Mouse (Mus musculus) myocyte (in vitro differentiated cells): Measurements from ENCODE around the gene Cdt1. TPM values are rescaled to one million over a fixed set of nuclear protein-coding genes. Genes with fewer than 3 reads are reported as not detected.
A peak's percentile ranks its signal among the peaks of the same experiment; 100 is the strongest.

Experiments
- H3K27me3 ChIP-seq: one replicate; pipeline ENCODE4 v1.6.1; 2011; ENCODE audit not compliant: control insufficient read depth, insufficient read depth, insufficient read length
- H3K36me3 ChIP-seq: one replicate; pipeline ENCODE4 v1.6.1; 2011; ENCODE audit not compliant: control insufficient read depth, insufficient read depth
- H3K4me2 ChIP-seq: one replicate; pipeline ENCODE4 v1.6.1; 2011; ENCODE audit warnings: low read depth, control low read depth
- H3K4me3 ChIP-seq: one replicate; pipeline ENCODE4 v1.5.1; 2011; ENCODE audit warnings: mild to moderate bottlenecking, control low read depth, moderate library complexity
- H3K79me2 ChIP-seq: one replicate; pipeline ENCODE4 v1.6.1; 2011; ENCODE audit not compliant: control insufficient read depth, insufficient read depth
- H3ac ChIP-seq: one replicate; pipeline ENCODE4 v1.6.1; 2011; ENCODE audit not compliant: control insufficient read depth, insufficient read length
- CEBPB ChIP-seq: IDR thresholded peaks from 2 replicates; pipeline ENCODE4 v1.6.1; 2011; ENCODE audit warnings: mild to moderate bottlenecking, moderate library complexity; ENCODE audit not compliant: poor library complexity, insufficient read depth, severe bottlenecking
- E2F4 ChIP-seq: IDR thresholded peaks from one replicate; pipeline ENCODE4 v1.6.1; 2011; ENCODE audit warnings: mild to moderate bottlenecking, control low read depth, moderate library complexity; ENCODE audit not compliant: insufficient read depth
- MAX ChIP-seq: IDR thresholded peaks from one replicate; pipeline ENCODE4 v1.6.1; 2011; ENCODE audit warnings: low read depth, mild to moderate bottlenecking, control low read depth
- MYOD1 ChIP-seq, 3 experiments: IDR thresholded peaks; one replicate each; pipeline ENCODE4 v1.6.1; 2011; ENCODE audit warnings: control low read depth in 2 of 3, low read depth in 2 of 3, mild to moderate bottlenecking in 2 of 3, moderate library complexity in 1 of 3; ENCODE audit not compliant: insufficient read length in 2 of 3, control insufficient read depth in 1 of 3
- MYOG ChIP-seq, 3 experiments: IDR thresholded peaks; one replicate each; pipeline ENCODE4 v1.6.1; 2011; ENCODE audit warnings: control low read depth in 2 of 3, low read depth in 2 of 3, mild to moderate bottlenecking in 2 of 3; ENCODE audit not compliant: insufficient read length in 2 of 3, control insufficient read depth in 1 of 3, insufficient read depth in 1 of 3
- POLR2A ChIP-seq: IDR thresholded peaks from one replicate; pipeline ENCODE4 v1.6.1; 2011; ENCODE audit warnings: low read depth, mild to moderate bottlenecking, control low read depth, moderate library complexity; ENCODE audit not compliant: insufficient read length
- POLR2AphosphoS2 ChIP-seq: IDR thresholded peaks from one replicate; pipeline ENCODE4 v1.6.1; 2011; ENCODE audit warnings: low read depth, control low read depth; ENCODE audit not compliant: insufficient read length
- REST ChIP-seq: IDR thresholded peaks from one replicate; pipeline ENCODE4 v1.6.1; 2011; ENCODE audit warnings: mild to moderate bottlenecking, control low read depth, moderate library complexity; ENCODE audit not compliant: insufficient read depth, insufficient read length
- SRF ChIP-seq: IDR thresholded peaks from one replicate; pipeline ENCODE4 v1.6.1; 2011; ENCODE audit warnings: low read depth; ENCODE audit not compliant: control insufficient read depth, insufficient read length
- TCF12 ChIP-seq: IDR thresholded peaks from one replicate; pipeline ENCODE4 v1.6.1; 2011; ENCODE audit warnings: mild to moderate bottlenecking, control low read depth; ENCODE audit not compliant: poor library complexity, insufficient read depth, severe bottlenecking
- TCF3 ChIP-seq: IDR thresholded peaks from one replicate; pipeline ENCODE4 v1.6.1; 2011; ENCODE audit warnings: low read depth, control low read depth; ENCODE audit not compliant: insufficient read length
- USF1 ChIP-seq: IDR thresholded peaks from one replicate; pipeline ENCODE4 v1.6.1; 2011; ENCODE audit warnings: low read depth, mild to moderate bottlenecking, control low read depth, moderate library complexity
- polyA plus RNA-seq: library from polyadenylated mRNA; unstranded; fragments of >200 nt; fragmentation: generic; extraction: Trizol; gene quantifications from one replicate; pipeline ENCODE4 v1.2.1, GENCODE M21; 2012; ENCODE audit warnings: missing spikeins

Gene Cdt1
- polyA plus RNA-seq, 1 experiment, result 19.7 TPM

- Histone ChIP-seq H3K79me2 (peaks cover 26% of the 10 kb centered on the region), H3ac (no peak overlapping the region), H3K36me3 (peaks cover 7% of the 10 kb centered on the region), H3K4me2 (no peak overlapping the region), H3K4me3 (no peak overlapping the region), H3K27me3 (no peaks in the 10 kb centered on the region)
- TF ChIP-seq MAX (no peak), MYOD1 (IDR thresholded peaks at IDR 0.05; ENCODE audit: control insufficient read depth in 1 of 3, insufficient read length in 2 of 3, low read depth in 2 of 3) (no peak), USF1 (no peak), TCF3 (no peak)
Measured at GRCm38 (mm10) chr8:122573577-122573976, 5.8 kb downstream of the Cdt1 start.

DNA sequence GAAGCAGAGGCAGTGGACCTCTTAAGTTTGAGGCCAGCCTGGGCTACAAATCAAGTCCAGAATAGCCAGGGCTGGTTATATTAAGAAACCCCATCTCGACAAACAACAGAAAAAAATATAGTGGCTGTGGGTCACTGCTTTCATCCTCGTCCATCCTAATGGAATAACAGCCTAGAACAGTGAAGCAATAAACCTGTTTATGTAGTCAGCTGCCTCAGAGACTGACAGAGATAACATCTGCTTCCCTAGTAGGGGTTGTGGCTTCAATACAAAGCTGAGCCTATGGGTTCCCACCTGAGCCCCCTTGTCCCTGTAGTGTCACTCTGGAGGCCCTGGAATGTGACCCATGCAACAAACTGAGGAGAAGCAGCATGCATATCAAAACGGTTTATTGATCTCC, 6.4 kb downstream of the Cdt1 start:
- H3K4me3 ChIP-seq, result no peak overlapping the region
- no peaks in the 10 kb centered on the region for H3K27me3 ChIP-seq
- H3K4me2 ChIP-seq, result no peak overlapping the region
- H3ac ChIP-seq, result no peak overlapping the region
- peaks cover 7% of the 10 kb centered on the region for H3K36me3 ChIP-seq
- TF ChIP-seq MYOG (IDR thresholded peaks at IDR 0.05; ENCODE audit: control insufficient read depth in 1 of 3, insufficient read depth in 1 of 3, insufficient read length in 2 of 3, low read depth in 2 of 3) (no peak), CEBPB (no peak), MYOD1 (IDR thresholded peaks at IDR 0.05; ENCODE audit: control insufficient read depth in 1 of 3, insufficient read length in 2 of 3, low read depth in 2 of 3) (no peak), USF1 (no peak), TCF12 (no peak), E2F4 (no peak), TCF3 (no peak), MAX (no peak), POLR2A (no peak), SRF (no peak), POLR2AphosphoS2 (no peak), REST (no peak)
- peaks cover 20% of the 10 kb centered on the region for H3K79me2 ChIP-seq

DNA sequence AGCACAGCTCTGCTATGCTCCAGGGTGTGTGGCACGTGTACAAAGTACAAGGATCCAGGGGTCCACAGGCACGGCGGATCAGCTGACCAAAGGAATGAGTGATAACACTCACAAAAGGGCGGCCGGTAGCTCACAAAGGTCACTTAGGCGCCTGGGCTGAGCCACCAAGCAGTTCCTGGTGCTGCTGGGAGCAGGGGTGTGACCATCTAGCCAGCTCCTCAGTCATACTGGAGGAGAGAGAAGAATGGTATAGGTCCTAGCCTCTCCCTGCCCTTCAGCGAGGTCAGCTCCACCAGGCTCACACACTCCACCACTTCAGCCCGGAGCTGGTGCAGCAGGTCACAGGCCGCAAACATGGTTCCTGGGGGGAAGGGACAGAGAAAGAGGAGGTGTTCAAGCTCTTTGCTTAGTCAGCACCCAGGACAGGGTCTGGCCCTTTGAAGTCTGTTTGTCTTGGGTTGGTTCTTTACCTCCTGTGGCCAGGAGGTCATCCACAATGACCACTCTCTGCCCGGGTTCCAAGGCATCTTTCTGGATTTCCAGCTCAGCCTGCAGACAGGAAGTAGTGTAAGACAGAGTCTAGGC, 6.9 kb downstream of the Cdt1 start:
- Histone ChIP-seq H3K4me2 (no peak overlapping the region), H3K79me2 (peaks cover 16% of the 10 kb centered on the region), H3K4me3 (peak overlapping the region; percentile 45), H3K36me3 (peaks cover 5% of the 10 kb centered on the region), H3ac (no peak overlapping the region), H3K27me3 (no peaks in the 10 kb centered on the region)
- TF ChIP-seq POLR2A (no peak), POLR2AphosphoS2 (peak; percentile 15)

DNA sequence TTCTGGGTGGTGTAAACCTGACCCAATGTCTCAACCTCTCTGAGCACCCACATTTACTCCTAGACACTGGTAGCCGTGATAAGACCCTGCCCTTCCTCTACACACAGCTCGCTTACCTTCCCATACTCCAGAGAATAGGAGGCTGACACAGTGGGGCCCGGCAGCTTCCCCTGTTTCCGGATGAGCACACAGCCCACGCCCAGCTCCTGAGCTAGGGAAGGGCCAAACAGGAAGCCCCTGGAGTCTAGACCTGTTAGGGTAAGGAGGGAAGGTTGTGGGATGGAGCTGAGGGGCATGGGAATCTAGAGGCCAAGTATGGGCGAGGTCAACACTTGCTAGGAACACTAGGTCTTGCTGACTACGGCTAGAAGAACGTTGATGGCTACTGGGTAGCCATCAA, 7.5 kb downstream of the Cdt1 start:
- Histone ChIP-seq H3K79me2 (peaks cover 11% of the 10 kb centered on the region), H3K27me3 (no peaks in the 10 kb centered on the region), H3ac (no peak overlapping the region), H3K4me2 (peak overlapping the region; percentile 84), H3K36me3 (peaks cover 3% of the 10 kb centered on the region), H3K4me3 (peak overlapping the region; percentile 45)
- no peak for TF ChIP-seq POLR2AphosphoS2
- TF ChIP-seq SRF, result no peak
- TF ChIP-seq USF1, result no peak
- no peak for TF ChIP-seq CEBPB
- no peak for TF ChIP-seq MAX
- TF ChIP-seq REST, result no peak
- TF ChIP-seq MYOG (IDR thresholded peaks at IDR 0.05; ENCODE audit: control insufficient read depth in 1 of 3, insufficient read depth in 1 of 3, insufficient read length in 2 of 3, low read depth in 2 of 3), result no peak
- TF ChIP-seq MYOD1 (IDR thresholded peaks at IDR 0.05; ENCODE audit: control insufficient read depth in 1 of 3, insufficient read length in 2 of 3, low read depth in 2 of 3), result no peak
- TF ChIP-seq TCF3, result no peak
- no peak for TF ChIP-seq TCF12
- TF ChIP-seq E2F4, result no peak
- no peak for TF ChIP-seq POLR2A

DNA sequence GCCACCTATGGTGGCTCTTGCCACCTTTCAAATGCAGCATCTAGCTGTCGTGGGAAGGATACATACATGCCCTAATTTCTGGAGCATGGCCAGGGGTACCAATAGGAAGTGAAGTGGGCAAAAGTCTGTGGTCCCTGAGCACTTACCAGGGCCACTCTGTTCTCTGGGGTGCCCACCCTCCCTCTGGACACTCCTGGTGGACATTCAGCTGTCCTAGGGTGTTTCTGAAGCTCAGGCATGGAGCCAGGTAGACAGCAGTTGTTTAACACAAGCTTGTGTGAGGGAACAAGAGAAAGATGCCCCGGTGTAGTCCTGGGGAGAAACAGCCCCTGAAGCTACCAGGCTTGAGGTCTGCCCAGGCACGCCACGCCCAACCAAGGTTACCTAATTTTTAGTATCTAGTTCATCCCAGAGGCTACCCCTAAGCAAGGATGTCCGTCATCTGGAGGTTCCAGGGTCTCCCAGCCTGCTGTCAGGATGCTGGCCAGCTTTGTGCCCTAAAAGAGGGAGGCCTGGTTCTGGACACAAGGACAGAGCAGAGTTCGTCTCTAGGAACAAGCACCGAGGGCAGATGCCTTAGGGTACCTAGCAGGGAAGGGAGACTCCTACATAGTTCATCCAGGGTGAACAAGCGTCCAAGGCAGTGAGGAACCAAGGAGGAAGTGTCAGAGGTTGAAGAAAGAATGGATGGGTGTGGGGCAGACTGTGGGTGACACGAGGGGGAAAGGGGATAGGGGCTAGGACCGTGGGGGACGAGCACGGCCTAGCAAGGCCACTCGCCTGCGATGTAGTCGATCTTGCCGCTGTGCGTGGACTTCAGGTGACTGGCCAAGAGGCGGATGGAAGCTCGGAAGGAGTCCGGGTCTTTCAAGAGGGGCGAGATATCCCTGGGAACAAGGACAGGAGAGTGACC, 8.2 kb downstream of the Cdt1 start:
- Histone ChIP-seq H3K4me2 (peak overlapping the region; percentile 84), H3K4me3 (peak overlapping the region; percentile 45), H3K79me2 (peaks cover 11% of the 10 kb centered on the region), H3K36me3 (peaks cover 3% of the 10 kb centered on the region), H3K27me3 (no peaks in the 10 kb centered on the region), H3ac (peak overlapping the region; percentile 69)
- TF ChIP-seq REST (no peak), USF1 (no peak), MYOD1 (IDR thresholded peaks at IDR 0.05; ENCODE audit: control insufficient read depth in 1 of 3, insufficient read length in 2 of 3, low read depth in 2 of 3) (no peak), E2F4 (no peak), SRF (no peak), MYOG (IDR thresholded peaks at IDR 0.05; ENCODE audit: control insufficient read depth in 1 of 3, insufficient read depth in 1 of 3, insufficient read length in 2 of 3, low read depth in 2 of 3) (no peak), CEBPB (no peak), POLR2AphosphoS2 (no peak), TCF12 (no peak), TCF3 (no peak), MAX (no peak), POLR2A (no peak)
